Mouse (Mus musculus) stomach, postnatal 0 days (tissue): Measurements from ENCODE around the gene Moap1.

Experiments
- CTCF ChIP-seq: IDR thresholded peaks from 2 replicates; pipeline ENCODE4 v1.5.1; 2016; ENCODE audit warnings: antibody characterized with exemption, low read depth, mild to moderate bottlenecking, moderate library complexity
- EP300 ChIP-seq: optimal IDR thresholded peaks from 2 replicates; pipeline ENCODE3; 2016; ENCODE audit warnings: antibody characterized with exemption

DNA sequence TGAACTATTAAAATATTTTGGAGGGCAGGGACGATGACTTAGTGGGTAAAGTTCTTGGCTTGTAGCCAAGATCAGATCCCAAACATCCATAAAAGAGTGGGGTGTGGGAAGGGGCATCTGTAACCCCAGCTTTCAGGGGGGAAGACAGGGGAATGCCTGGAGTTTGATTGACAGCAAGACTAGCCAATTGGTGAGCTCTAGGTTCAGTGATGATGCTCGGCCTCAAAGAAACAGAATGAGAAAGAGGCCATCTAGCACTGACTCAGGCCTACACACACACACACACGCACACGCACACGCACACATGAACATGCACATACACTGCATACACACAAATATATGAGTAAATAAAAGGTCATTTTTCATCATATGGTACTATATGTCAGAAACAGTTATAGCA is 33.6 kb downstream of the Moap1 start:
- TF ChIP-seq CTCF (no peak), EP300 (no peak)
